Mouse (Mus musculus) hindbrain, embryonic 15.5 days (tissue): ENCODE measurements around the gene Zswim3. TPM values are rescaled to one million over a fixed set of nuclear protein-coding genes. Genes with fewer than 3 reads are reported as not detected.

ENCODE experiments used
- ATAC-seq: fragments of 200-750 bp; cut with Nextera tagmentation; 2 replicates; pipeline ENCODE4 v1.8.0; 2017; ENCODE audit warnings: low read depth, moderate number of reproducible peaks, moderate TSS enrichment; ENCODE audit not compliant: low FRiP score
- H3K27ac ChIP-seq: fragments of 300-500 bp; sonication (generic); replicated peaks from 2 replicates; pipeline ENCODE4 v1.5.1; 2015; ENCODE audit warnings: mild to moderate bottlenecking, inconsistent platforms
- H3K27me3 ChIP-seq: fragments of 300-500 bp; sonication (generic); 2 replicates; pipeline ENCODE4 v1.6.1; 2015; ENCODE audit warnings: control low read depth, inconsistent platforms
- H3K36me3 ChIP-seq: fragments of 300-500 bp; sonication (generic); 2 replicates; pipeline ENCODE4 v1.6.1; 2015; ENCODE audit warnings: control low read depth, inconsistent platforms
- H3K4me1 ChIP-seq: fragments of 300-500 bp; sonication (generic); replicated peaks from 2 replicates; pipeline ENCODE4 v1.6.1; 2015; ENCODE audit warnings: control low read depth, inconsistent platforms
- H3K4me2 ChIP-seq: fragments of 300-500 bp; sonication (generic); 2 replicates; pipeline ENCODE4 v1.6.1; 2015; ENCODE audit warnings: moderate library complexity, mild to moderate bottlenecking, inconsistent platforms
- H3K4me3 ChIP-seq: fragments of 300-500 bp; sonication (generic); 2 replicates; pipeline ENCODE4 v1.5.1; 2015; ENCODE audit warnings: mild to moderate bottlenecking, inconsistent platforms
- H3K9ac ChIP-seq: fragments of 300-500 bp; sonication (generic); 2 replicates; pipeline ENCODE4 v1.6.1; 2015; ENCODE audit warnings: inconsistent platforms
- H3K9me3 ChIP-seq: fragments of 300-500 bp; sonication (generic); 2 replicates; pipeline ENCODE4 v1.6.1; 2016; ENCODE audit warnings: control low read depth, inconsistent platforms
- WGBS: fragments of 180-500 bp; shearing (Covaris S2); methylation state at CpG from one replicate; pipeline ENCODE4 v1.1.7; 2015; 5-methylcytosine and 5-hydroxymethylcytosine counted together
- polyA plus RNA-seq: library from polyadenylated mRNA; unstranded; fragments of >200 nt; fragmentation: Nextera tagmentation; extraction: Ambion mirVana; gene quantifications from 2 replicates; pipeline ENCODE4 v1.2.1, GENCODE M21; 2015

The Zswim3 gene
- 16.8 TPM in 2 replicates for polyA plus RNA-seq

GRCm38 (mm10) chr2:164804533-164805331 is at the start of gene Zswim3, which contains the start of gene Acot8:
Gene Zswim3 (plus strand): TSS chr2:164805098.
Gene Acot8 (minus strand): TSS chr2:164804882.
- Histone ChIP-seq H3K4me1 (peaks cover 38% of the 10 kb centered on the region), H3K27ac (peak within 1 kb of the TSS; percentile 88), H3K4me3 (peak within 1 kb of the TSS; percentile 78), H3K36me3 (peaks cover 12% of the 10 kb centered on the region; the same call in 1 of the 2 replicates), H3K27me3 (no peaks in the 10 kb centered on the region), H3K9me3 (no peaks in the 10 kb centered on the region), H3K4me2 (peak within 1 kb of the TSS; percentile 73), H3K9ac (peak within 1 kb of the TSS; percentile 74)
- WGBS = under 1% methylated on average over 47 of the region's 47 CpGs
- peak; percentile 97 for ATAC-seq

DNA sequence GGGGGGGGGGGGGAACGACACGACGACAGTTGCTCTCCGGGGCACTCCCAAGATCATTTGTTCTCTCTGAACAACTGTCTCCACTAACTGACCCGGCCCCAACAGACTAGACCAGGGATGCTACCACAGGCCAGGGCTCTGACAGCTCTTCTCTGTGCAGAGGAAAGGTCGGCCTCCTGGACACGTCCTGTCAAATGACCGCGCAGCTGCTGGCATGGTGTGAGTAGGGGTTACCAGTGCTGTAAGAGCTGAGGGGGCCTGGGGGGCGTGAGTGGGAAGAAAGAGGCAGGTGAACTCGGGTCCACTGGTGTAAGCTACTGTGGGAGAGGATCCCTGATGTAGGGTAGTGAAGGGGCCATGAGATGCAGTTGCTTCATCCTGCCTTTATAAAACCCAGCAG is 47.1 kb upstream of the Zswim3 start:
- Histone ChIP-seq H3K9ac (no peak overlapping the region), H3K4me2 (no peak overlapping the region), H3K36me3 (peaks cover 91% of the 10 kb centered on the region), H3K27ac (no peak overlapping the region), H3K27me3 (no peaks in the 10 kb centered on the region), H3K4me1 (no peaks in the 10 kb centered on the region), H3K9me3 (no peaks in the 10 kb centered on the region), H3K4me3 (no peak overlapping the region)
- WGBS = 93% methylated on average over 11 of the region's 11 CpGs
- ATAC-seq = no peak

- no peak overlapping the region for H3K9ac ChIP-seq
Measured at GRCm38 (mm10) chr2:164758692-164759091, 46.2 kb upstream of the Zswim3 start.

GRCm38 (mm10) chr2:164760059-164760833 is 44.7 kb upstream of the Zswim3 start:
- no peak overlapping the region for H3K4me3 ChIP-seq
- H3K9ac ChIP-seq = no peak overlapping the region
- no peaks in the 10 kb centered on the region for H3K9me3 ChIP-seq
- H3K27me3 ChIP-seq = no peaks in the 10 kb centered on the region
- no peak overlapping the region for H3K4me2 ChIP-seq
- H3K36me3 ChIP-seq = peaks cover 81% of the 10 kb centered on the region
- no peak for ATAC-seq
- no peak overlapping the region for H3K27ac ChIP-seq
- 91% methylated on average over 4 of the region's 4 CpGs for WGBS
- no peaks in the 10 kb centered on the region for H3K4me1 ChIP-seq

More at GRCm38 (mm10) chr2:164758692-164759091, 46.2 kb upstream of the Zswim3 start:
- no peak overlapping the region for H3K4me3 ChIP-seq
- no peaks in the 10 kb centered on the region for H3K27me3 ChIP-seq
- no peaks in the 10 kb centered on the region for H3K4me1 ChIP-seq
- no peak for ATAC-seq
- peaks cover 92% of the 10 kb centered on the region for H3K36me3 ChIP-seq
- 80% methylated on average over 1 of the region's 1 CpGs for WGBS
- no peak overlapping the region for H3K27ac ChIP-seq
- H3K4me2 ChIP-seq = no peak overlapping the region
- H3K9me3 ChIP-seq = no peaks in the 10 kb centered on the region

GRCm38 (mm10) chr2:164761502-164761901 is 43.4 kb upstream of the Zswim3 start:
- Histone ChIP-seq H3K4me3 (no peak overlapping the region), H3K9me3 (no peaks in the 10 kb centered on the region), H3K27ac (no peak overlapping the region), H3K9ac (no peak overlapping the region), H3K27me3 (no peaks in the 10 kb centered on the region), H3K36me3 (peaks cover 83% of the 10 kb centered on the region), H3K4me2 (no peak overlapping the region), H3K4me1 (no peaks in the 10 kb centered on the region)
- WGBS = 90% methylated on average over 2 of the region's 2 CpGs
- no peak for ATAC-seq

DNA sequence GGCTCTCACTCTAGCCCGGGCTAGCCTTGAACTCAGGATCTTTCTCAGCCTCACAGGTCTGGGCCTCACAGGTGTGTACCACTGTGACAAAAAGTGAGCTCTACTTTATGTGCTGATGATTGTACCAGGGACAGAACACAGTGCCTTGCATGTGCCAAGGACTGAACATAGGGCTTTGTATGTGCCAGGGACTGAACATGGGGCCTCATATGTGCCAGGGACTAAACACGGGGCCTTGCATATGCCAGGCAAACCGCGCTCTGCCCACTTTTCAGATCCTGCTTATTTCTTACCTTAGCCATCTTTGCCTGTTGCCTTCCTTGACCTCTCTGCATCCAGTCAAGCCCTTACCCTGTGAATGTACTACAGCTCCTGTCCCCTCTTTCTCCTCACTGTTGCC is 42.9 kb upstream of the Zswim3 start:
- no peak overlapping the region for H3K27ac ChIP-seq
- no peaks in the 10 kb centered on the region for H3K27me3 ChIP-seq
- H3K9me3 ChIP-seq = no peaks in the 10 kb centered on the region
- no peak overlapping the region for H3K4me2 ChIP-seq
- 95% methylated on average over 4 of the region's 4 CpGs for WGBS
- no peak overlapping the region for H3K4me3 ChIP-seq
- ATAC-seq = no peak
- H3K36me3 ChIP-seq = peaks cover 81% of the 10 kb centered on the region
- no peak overlapping the region for H3K9ac ChIP-seq
- H3K4me1 ChIP-seq = no peaks in the 10 kb centered on the region

GRCm38 (mm10) chr2:164762593-164762992 is 42.3 kb upstream of the Zswim3 start:
- Histone ChIP-seq H3K4me3 (no peak overlapping the region), H3K27me3 (no peaks in the 10 kb centered on the region), H3K27ac (no peak overlapping the region), H3K36me3 (peaks cover 81% of the 10 kb centered on the region), H3K9me3 (no peaks in the 10 kb centered on the region), H3K4me2 (no peak overlapping the region), H3K9ac (no peak overlapping the region), H3K4me1 (no peaks in the 10 kb centered on the region)
- ATAC-seq = no peak
- 90% methylated on average over 7 of the region's 7 CpGs for WGBS

- no peak for ATAC-seq
- H3K27me3 ChIP-seq = no peaks in the 10 kb centered on the region
- no peak overlapping the region for H3K27ac ChIP-seq
- no peak overlapping the region for H3K4me2 ChIP-seq
- peaks cover 54% of the 10 kb centered on the region for H3K36me3 ChIP-seq
- peaks cover 10% of the 10 kb centered on the region for H3K4me1 ChIP-seq
- no peak overlapping the region for H3K4me3 ChIP-seq
- H3K9ac ChIP-seq = no peak overlapping the region
- H3K9me3 ChIP-seq = no peaks in the 10 kb centered on the region
- 75% methylated on average over 3 of the region's 3 CpGs for WGBS
Measured at GRCm38 (mm10) chr2:164765841-164766240, 39.1 kb upstream of the Zswim3 start.

DNA sequence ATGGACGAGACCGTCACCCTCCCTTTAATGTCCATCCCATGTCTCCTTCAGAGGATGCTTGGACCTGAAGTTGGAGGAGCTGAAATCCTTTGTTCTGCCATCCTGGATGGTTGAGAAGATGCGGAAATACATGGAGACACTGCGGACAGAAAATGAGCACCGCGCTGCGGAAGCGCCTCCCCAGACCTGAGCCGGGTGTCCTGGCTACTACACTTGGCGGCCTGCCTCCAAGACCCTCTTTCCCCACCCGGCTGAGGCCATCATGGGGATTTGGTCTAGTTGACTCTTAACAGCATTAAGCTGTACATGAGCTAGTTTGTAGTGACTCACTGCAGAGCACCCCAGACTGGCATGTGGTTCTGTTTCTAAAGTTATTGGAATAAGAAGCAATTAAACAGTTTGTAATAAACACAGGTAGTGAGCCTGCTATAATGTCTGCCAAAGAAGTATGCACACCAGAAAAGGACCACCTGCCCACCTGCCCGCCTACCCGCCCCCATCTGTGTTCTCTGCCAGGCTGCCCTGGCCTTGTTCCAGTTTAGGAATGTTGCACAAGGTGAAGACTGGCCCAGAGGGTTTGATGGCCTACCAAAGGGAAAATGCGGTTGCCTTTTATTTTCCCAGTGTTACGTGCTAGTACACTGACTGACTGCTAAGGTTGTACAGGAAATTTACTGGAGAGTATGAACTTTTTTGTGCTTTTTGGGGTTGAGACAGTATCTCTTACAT is 36.9 kb upstream of the Zswim3 start:
- peaks cover 10% of the 10 kb centered on the region for H3K4me1 ChIP-seq
- H3K4me3 ChIP-seq = no peak overlapping the region
- 94% methylated on average over 15 of the region's 15 CpGs for WGBS
- ATAC-seq = no peak
- H3K27ac ChIP-seq = no peak overlapping the region
- H3K9ac ChIP-seq = no peak overlapping the region
- H3K4me2 ChIP-seq = no peak overlapping the region
- peaks cover 34% of the 10 kb centered on the region for H3K36me3 ChIP-seq
- no peaks in the 10 kb centered on the region for H3K9me3 ChIP-seq
- H3K27me3 ChIP-seq = no peaks in the 10 kb centered on the region

- Histone ChIP-seq H3K4me3 (peak within 1 kb of the TSS; percentile 74), H3K4me1 (peaks cover 10% of the 10 kb centered on the region), H3K27me3 (no peaks in the 10 kb centered on the region), H3K9ac (peak within 1 kb of the TSS; percentile 51), H3K27ac (peak within 1 kb of the TSS; percentile 38; the same call in 1 of the 2 replicates), H3K36me3 (peaks cover 28% of the 10 kb centered on the region), H3K4me2 (peak within 1 kb of the TSS; percentile 97), H3K9me3 (no peaks in the 10 kb centered on the region)
- 3% methylated on average over 53 of the region's 53 CpGs for WGBS
- ATAC-seq = peak; percentile 100
Measured at GRCm38 (mm10) chr2:164769258-164770037, 35.5 kb upstream of the Zswim3 start, which contains the start of gene Ube2c. Gene Ube2c (plus strand): TSS chr2:164769898.

GRCm38 (mm10) chr2:164770279-164770678 is 34.6 kb upstream of the Zswim3 start:
- peaks cover 23% of the 10 kb centered on the region for H3K36me3 ChIP-seq
- WGBS = 4% methylated on average over 15 of the region's 15 CpGs
- H3K27me3 ChIP-seq = no peaks in the 10 kb centered on the region
- H3K9ac ChIP-seq = peak overlapping the region; percentile 51; the same call in 1 of the 2 replicates
- H3K4me2 ChIP-seq = peak overlapping the region; percentile 97
- no peaks in the 10 kb centered on the region for H3K9me3 ChIP-seq
- no peak overlapping the region for H3K27ac ChIP-seq
- ATAC-seq = no peak
- peak overlapping the region; percentile 74 for H3K4me3 ChIP-seq
- peaks cover 10% of the 10 kb centered on the region for H3K4me1 ChIP-seq
